Mouse (Mus musculus) intestine, embryonic 14.5 days (tissue): ENCODE measurements around the gene Gpr88. TPM values are rescaled to one million over a fixed set of nuclear protein-coding genes. Genes with fewer than 3 reads are reported as not detected.

Source experiments
- ATAC-seq: fragments of 200-750 bp; cut with Nextera tagmentation; replicated peaks from 2 replicates; pipeline ENCODE4 v1.8.0; 2017; ENCODE audit warnings: low read depth, moderate number of reproducible peaks, moderate TSS enrichment, moderate library complexity; ENCODE audit not compliant: low FRiP score, low TSS enrichment
- DNase-seq: peaks from one replicate; pipeline ENCODE4 v3.0.0-alpha.2; 2018; ENCODE audit warnings: low spot score
- H3K27ac ChIP-seq: fragments of 300-500 bp; sonication (generic); 2 replicates; pipeline ENCODE4 v1.5.1; 2014; ENCODE audit warnings: low read depth, mild to moderate bottlenecking, control low read depth
- H3K27me3 ChIP-seq: fragments of 300-500 bp; sonication (generic); replicated peaks from 2 replicates; pipeline ENCODE4 v1.6.1; 2014; ENCODE audit warnings: low read length, control low read depth; ENCODE audit not compliant: control insufficient read depth, insufficient read depth
- H3K36me3 ChIP-seq: fragments of 300-500 bp; sonication (generic); 2 replicates; pipeline ENCODE4 v1.6.1; 2014; ENCODE audit warnings: low read length, control low read depth; ENCODE audit not compliant: control insufficient read depth, insufficient read depth
- H3K4me1 ChIP-seq: fragments of 300-500 bp; sonication (generic); replicated peaks from 2 replicates; pipeline ENCODE4 v1.6.1; 2014; ENCODE audit warnings: low read length, control low read depth, mixed read lengths; ENCODE audit not compliant: control insufficient read depth, insufficient read depth
- H3K4me2 ChIP-seq: fragments of 300-500 bp; sonication (generic); 2 replicates; pipeline ENCODE4 v1.6.1; 2014; ENCODE audit warnings: low read length
- H3K4me3 ChIP-seq: fragments of 300-500 bp; sonication (generic); 2 replicates; pipeline ENCODE4 v1.5.1; 2014; ENCODE audit warnings: low read depth, low read length, control low read depth, mixed read lengths
- H3K9ac ChIP-seq: fragments of 300-500 bp; sonication (generic); 2 replicates; pipeline ENCODE4 v1.6.1; 2014; ENCODE audit warnings: mild to moderate bottlenecking, low read length
- H3K9me3 ChIP-seq: fragments of 300-500 bp; sonication (generic); 2 replicates; pipeline ENCODE4 v1.6.1; 2016; ENCODE audit warnings: low read length, control low read depth; ENCODE audit not compliant: control insufficient read depth
- WGBS: fragments of 180-500 bp; shearing (Covaris S2); extraction: QIAGEN DNeasy Blood & Tissue Kit; methylation state at CpG from one replicate; pipeline ENCODE4 v1.1.7; 2014; 5-methylcytosine and 5-hydroxymethylcytosine counted together
- polyA plus RNA-seq: library from polyadenylated mRNA; unstranded; fragments of >200 nt; fragmentation: Nextera tagmentation; extraction: Ambion mirVana; gene quantifications from 2 replicates; pipeline ENCODE4 v1.2.1, GENCODE M21; 2014

Gpr88 gene
- 0.97 and 1.4 TPM in 2 replicates for polyA plus RNA-seq

- ATAC-seq (peak; percentile 48), DNase-seq (peak; percentile 79)
- no peaks in the 10 kb centered on the region for H3K36me3 ChIP-seq
- peaks cover 4% of the 10 kb centered on the region for H3K4me1 ChIP-seq
- H3K27ac ChIP-seq: no peak within 1 kb of the TSS
- no peak within 1 kb of the TSS for H3K9ac ChIP-seq
- peaks cover 50% of the 10 kb centered on the region for H3K27me3 ChIP-seq
- H3K4me3 ChIP-seq: peak within 1 kb of the TSS; percentile 46
- 3% methylated on average over 9 of the region's 9 CpGs for WGBS
- no peaks in the 10 kb centered on the region for H3K9me3 ChIP-seq
- peak within 1 kb of the TSS; percentile 93 for H3K4me2 ChIP-seq
Measured at GRCm38 (mm10) chr3:116253077-116253531, at the start of gene Gpr88. Gene Gpr88 (minus strand): TSS chr3:116253503.

GRCm38 (mm10) chr3:116302581-116302980, 49.3 kb upstream of the Gpr88 start:
- no peaks in the 10 kb centered on the region for H3K27me3 ChIP-seq
- no peak overlapping the region for H3K4me3 ChIP-seq
- ATAC-seq (no peak), DNase-seq (no peak)
- H3K4me2 ChIP-seq: no peak overlapping the region
- 95% methylated on average over 7 of the region's 7 CpGs for WGBS
- H3K36me3 ChIP-seq: 0 out of 2 replicates have a peak, but pooled peaks cover 8% of the 10 kb centered on the region
- H3K9me3 ChIP-seq: no peaks in the 10 kb centered on the region
- H3K27ac ChIP-seq: no peak overlapping the region
- H3K9ac ChIP-seq: no peak overlapping the region
- no peaks in the 10 kb centered on the region for H3K4me1 ChIP-seq

DNA sequence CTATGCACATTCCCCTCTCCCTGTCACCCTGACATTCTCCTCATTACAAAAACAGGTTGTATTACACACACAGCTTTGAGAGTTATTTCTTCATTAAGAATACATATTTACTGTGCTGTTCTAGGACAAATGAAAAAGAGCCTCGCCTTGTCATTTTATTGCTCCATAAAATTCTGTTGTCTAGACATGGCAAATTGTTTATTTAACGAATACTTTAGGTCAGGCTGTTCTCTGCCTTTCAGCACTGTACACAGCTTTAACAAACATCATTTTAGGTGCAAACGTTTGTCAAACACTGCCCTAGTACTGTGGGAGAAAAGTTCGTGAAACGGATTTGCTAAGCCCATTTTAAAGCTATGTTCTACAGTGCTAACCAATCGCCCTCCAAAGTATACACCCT, 48.5 kb upstream of the Gpr88 start:
- Histone ChIP-seq H3K27ac (no peak overlapping the region), H3K27me3 (no peaks in the 10 kb centered on the region), H3K4me3 (no peak overlapping the region), H3K9me3 (no peaks in the 10 kb centered on the region), H3K36me3 (0 out of 2 replicates have a peak, but pooled peaks cover 17% of the 10 kb centered on the region), H3K9ac (no peak overlapping the region), H3K4me1 (no peaks in the 10 kb centered on the region), H3K4me2 (no peak overlapping the region)
- ATAC-seq (no peak), DNase-seq (no peak)
- WGBS: 66% methylated on average over 6 of the region's 6 CpGs

DNA sequence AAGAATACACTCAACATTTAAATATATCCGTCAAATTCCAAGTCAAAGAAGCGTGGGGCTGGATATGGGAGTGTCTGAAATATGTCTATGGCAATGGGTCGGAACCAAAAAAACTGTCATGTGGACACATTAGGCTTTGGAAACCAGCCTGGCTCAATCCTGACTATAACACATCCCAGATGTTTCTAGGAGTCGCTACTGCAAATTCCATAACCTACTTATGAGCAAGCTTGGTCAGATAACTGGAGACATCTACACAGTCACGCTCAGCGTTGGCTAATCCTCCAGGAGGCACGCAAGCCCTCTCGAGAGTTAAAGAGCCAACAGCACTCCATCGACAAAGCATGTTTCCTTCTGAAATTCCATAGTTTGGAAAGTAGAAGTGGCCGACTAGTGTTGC, 45.4 kb upstream of the Gpr88 start:
- Histone ChIP-seq H3K9ac (no peak overlapping the region), H3K9me3 (no peaks in the 10 kb centered on the region), H3K27ac (no peak overlapping the region), H3K4me1 (no peaks in the 10 kb centered on the region), H3K36me3 (peaks cover 29% of the 10 kb centered on the region), H3K27me3 (no peaks in the 10 kb centered on the region), H3K4me2 (no peak overlapping the region), H3K4me3 (no peak overlapping the region)
- ATAC-seq (no peak), DNase-seq (no peak)
- WGBS: 86% methylated on average over 10 of the region's 10 CpGs

DNA sequence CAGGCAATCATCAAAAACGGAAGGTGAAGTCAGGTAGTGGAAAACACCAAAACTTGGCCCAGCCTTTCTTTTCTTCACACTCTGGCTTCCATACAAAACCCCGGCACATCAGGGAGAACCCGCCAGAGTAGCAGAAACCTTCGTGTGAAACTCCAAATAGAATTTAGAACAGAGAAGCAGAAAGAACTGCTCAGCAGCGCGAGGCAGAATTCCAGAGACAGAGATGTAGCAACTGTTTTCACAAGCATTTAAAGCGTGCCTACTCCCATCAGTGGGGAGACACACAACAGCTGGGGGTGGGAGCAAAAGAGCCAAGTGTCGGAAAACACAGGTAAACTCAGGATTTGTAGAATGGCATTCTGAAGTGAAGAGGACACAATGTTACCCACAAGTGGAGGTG, 44.7 kb upstream of the Gpr88 start:
- H3K36me3 ChIP-seq: peaks cover 36% of the 10 kb centered on the region
- H3K4me2 ChIP-seq: no peak overlapping the region
- no peaks in the 10 kb centered on the region for H3K4me1 ChIP-seq
- DNase-seq: no peak
- H3K27me3 ChIP-seq: no peaks in the 10 kb centered on the region
- no peak for ATAC-seq
- no peak overlapping the region for H3K9ac ChIP-seq
- WGBS: 94% methylated on average over 8 of the region's 8 CpGs
- no peak overlapping the region for H3K4me3 ChIP-seq
- no peak overlapping the region for H3K27ac ChIP-seq
- no peaks in the 10 kb centered on the region for H3K9me3 ChIP-seq

DNA sequence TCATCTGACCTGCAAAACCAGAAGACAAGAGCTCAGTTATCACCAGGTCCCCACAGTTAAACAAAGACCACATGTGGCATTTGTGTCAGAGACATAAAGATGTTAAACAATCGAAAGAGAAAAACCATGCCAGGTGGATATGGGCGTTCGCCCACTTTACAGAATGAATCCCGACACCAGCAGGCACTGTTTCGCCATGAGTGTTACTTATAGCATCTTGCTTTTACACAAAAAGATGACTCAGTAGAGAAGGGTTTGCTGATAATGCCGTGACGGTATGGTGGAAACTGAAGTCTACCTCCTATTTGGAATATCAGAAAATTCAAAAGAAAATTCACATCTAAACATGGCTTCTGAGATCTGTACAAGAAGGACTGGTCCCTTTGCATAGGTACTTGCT, 43.9 kb upstream of the Gpr88 start:
- ATAC-seq (no peak), DNase-seq (no peak)
- WGBS: 94% methylated on average over 7 of the region's 7 CpGs
- H3K4me2 ChIP-seq: no peak overlapping the region
- H3K4me3 ChIP-seq: no peak overlapping the region
- H3K27ac ChIP-seq: no peak overlapping the region
- no peaks in the 10 kb centered on the region for H3K9me3 ChIP-seq
- peaks cover 43% of the 10 kb centered on the region for H3K36me3 ChIP-seq
- no peak overlapping the region for H3K9ac ChIP-seq
- no peaks in the 10 kb centered on the region for H3K4me1 ChIP-seq
- H3K27me3 ChIP-seq: no peaks in the 10 kb centered on the region

DNA sequence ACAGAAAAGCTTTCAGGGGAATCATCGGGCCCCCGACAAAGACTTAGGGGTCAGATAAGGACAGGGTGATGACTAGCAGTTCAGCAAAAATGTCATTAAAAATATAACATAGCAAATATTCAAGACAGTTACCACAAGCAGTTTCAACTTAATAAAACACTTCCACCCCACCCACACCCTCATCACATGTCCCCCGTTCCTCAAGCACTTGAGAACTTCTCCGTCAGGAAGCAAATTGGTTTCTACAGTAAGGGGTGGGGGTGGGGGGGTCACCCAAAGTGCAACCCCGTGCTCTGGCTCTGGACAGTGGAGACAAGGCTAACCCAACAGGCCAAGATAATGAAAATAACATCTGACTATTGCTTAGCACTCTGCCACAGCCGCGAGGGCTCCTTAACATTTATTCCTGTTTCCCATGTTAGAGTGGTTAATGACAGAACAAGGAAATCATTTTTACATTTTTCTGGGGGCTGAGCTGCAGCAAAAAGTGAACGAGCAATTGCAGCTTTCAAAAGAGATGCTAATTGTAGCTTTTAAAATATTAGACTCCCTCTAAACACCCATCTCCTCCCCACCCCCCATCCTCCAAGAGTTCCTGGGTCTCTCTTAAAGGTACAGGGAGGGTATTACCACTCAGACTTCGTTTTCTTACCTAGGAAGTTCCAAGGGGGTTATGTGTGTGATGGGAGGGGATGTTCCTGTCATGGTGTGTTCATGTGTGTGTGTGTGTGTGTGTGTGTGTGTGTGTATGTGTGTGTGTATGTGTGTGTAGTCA, 36.9 kb upstream of the Gpr88 start:
- no peak overlapping the region for H3K4me3 ChIP-seq
- H3K27ac ChIP-seq: no peak overlapping the region
- H3K4me2 ChIP-seq: no peak overlapping the region
- no peaks in the 10 kb centered on the region for H3K4me1 ChIP-seq
- no peak overlapping the region for H3K9ac ChIP-seq
- H3K9me3 ChIP-seq: no peaks in the 10 kb centered on the region
- peaks cover 28% of the 10 kb centered on the region for H3K36me3 ChIP-seq
- no peak for ATAC-seq
- no peak for DNase-seq
- 83% methylated on average over 9 of the region's 9 CpGs for WGBS
- H3K27me3 ChIP-seq: no peaks in the 10 kb centered on the region

DNA sequence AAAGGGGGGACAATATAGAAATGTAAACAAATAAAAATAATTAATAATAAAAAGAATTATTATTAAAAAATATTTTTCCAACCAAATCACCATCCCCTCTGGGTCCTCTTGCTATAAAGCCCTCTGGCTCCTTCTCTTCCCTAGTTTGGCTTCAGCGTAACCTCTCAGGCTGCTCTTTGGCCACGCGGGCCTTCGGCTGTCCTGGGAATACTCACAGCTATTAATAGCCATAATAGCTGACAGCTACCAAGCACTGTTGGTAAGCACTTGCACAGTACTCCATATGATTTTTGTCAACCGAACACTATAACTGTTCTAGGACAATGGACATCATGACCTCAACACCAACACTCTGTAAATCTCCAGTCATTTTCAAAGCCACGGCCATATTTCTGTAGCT, 35.5 kb upstream of the Gpr88 start:
- no peak overlapping the region for H3K9ac ChIP-seq
- ATAC-seq: no peak
- 73% methylated on average over 6 of the region's 6 CpGs for WGBS
- peaks cover 24% of the 10 kb centered on the region for H3K36me3 ChIP-seq
- no peak overlapping the region for H3K4me2 ChIP-seq
- H3K4me1 ChIP-seq: no peaks in the 10 kb centered on the region
- DNase-seq: no peak
- no peak overlapping the region for H3K27ac ChIP-seq
- no peaks in the 10 kb centered on the region for H3K27me3 ChIP-seq
- no peak overlapping the region for H3K4me3 ChIP-seq
- H3K9me3 ChIP-seq: no peaks in the 10 kb centered on the region

GRCm38 (mm10) chr3:116284735-116285134, 31.4 kb upstream of the Gpr88 start:
- no peaks in the 10 kb centered on the region for H3K4me1 ChIP-seq
- H3K27me3 ChIP-seq: no peaks in the 10 kb centered on the region
- no peaks in the 10 kb centered on the region for H3K9me3 ChIP-seq
- H3K36me3 ChIP-seq: no peaks in the 10 kb centered on the region
- no peak overlapping the region for H3K4me3 ChIP-seq
- H3K27ac ChIP-seq: no peak overlapping the region
- WGBS: 93% methylated on average over 4 of the region's 4 CpGs
- no peak overlapping the region for H3K9ac ChIP-seq
- H3K4me2 ChIP-seq: no peak overlapping the region
- no peak for ATAC-seq
- no peak for DNase-seq
